Mouse (Mus musculus) MEL-GATA-1-ER (cell line): ENCODE data around the gene Slc17a8.

Experiments
- DNase-seq: peaks from one replicate; pipeline ENCODE4 v3.0.0-alpha.2; 2012; ENCODE audit warnings: low read depth; ENCODE audit errors: extremely low read depth

Gene Slc17a8

GRCm38 (mm10) chr10:89531976-89532375 lies 89.1 kb downstream of the Slc17a8 start:
- DNase-seq = no peak

DNA sequence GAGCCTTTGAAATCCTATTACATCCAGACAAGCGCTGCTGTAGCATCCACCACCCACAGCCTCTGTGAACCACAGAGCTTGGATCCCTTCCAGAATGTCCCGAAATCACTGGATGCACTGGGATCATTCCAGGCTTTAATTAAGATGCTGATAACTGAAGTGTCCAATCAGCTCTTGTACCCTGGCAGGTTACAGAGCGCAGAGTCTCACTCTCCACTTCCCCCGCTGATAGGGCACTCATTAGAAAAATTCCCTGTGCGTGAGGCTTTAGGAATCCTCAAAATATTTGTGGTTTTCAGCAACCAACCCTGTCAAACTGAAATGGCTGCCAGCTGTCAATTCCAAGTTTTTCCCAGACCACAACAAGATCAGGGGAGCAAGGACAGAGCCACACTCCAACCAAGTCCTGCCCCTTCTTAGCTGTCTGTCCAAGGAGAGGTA lies 89.8 kb downstream of the Slc17a8 start:
- no peak for DNase-seq

GRCm38 (mm10) chr10:89527054-89527453 lies 94.0 kb downstream of the Slc17a8 start:
- DNase-seq = no peak

DNA sequence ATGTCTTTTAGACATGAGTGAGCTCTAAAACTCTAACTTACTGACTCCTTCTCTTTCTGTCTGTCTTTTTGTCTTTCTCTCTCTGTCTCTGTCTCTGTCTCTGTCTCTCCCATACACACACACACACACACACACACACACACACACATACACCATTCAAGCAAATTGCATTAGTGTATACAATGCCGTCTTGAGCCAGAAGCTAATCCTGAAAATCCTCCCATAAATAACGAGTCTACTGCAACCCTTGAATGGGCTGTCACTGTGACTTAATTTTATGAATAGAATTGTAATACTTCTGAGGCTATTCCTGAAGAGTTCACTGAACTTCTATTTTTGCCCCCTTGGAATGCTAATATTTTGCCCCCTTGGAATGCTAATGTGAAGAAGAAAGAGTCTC lies 95.2 kb downstream of the Slc17a8 start:
- DNase-seq = no peak
